Mouse (Mus musculus) kidney, postnatal 14 days (tissue): ENCODE measurements around the gene Wdr82.
A peak's percentile ranks its signal among the peaks of the same experiment; 100 is the strongest.
"Not testable (repeated sequence)": the region's sequence is repeated elsewhere in the genome, so short reads cannot be mapped to it uniquely, and the experiment has no call there.

ENCODE experiments used
- DNase-seq: peaks from one replicate; pipeline ENCODE4 v3.0.0; 2022; ENCODE audit warnings: mixed read lengths

Wdr82 gene

GRCm38 (mm10) chr9:106166709-106167108 lies 4.0 kb upstream of the Wdr82 start:
- DNase-seq: no peak

GRCm38 (mm10) chr9:106167241-106167640 lies 3.5 kb upstream of the Wdr82 start:
- no peak for DNase-seq

- no peak for DNase-seq
Observed at GRCm38 (mm10) chr9:106167703-106168102, 3.0 kb upstream of the Wdr82 start.

- DNase-seq: not testable (repeated sequence)
Observed at GRCm38 (mm10) chr9:106169006-106169405, 1.7 kb upstream of the Wdr82 start.

- no peak for DNase-seq
Observed at GRCm38 (mm10) chr9:106169917-106170316, 811 bp upstream of the Wdr82 start.

GRCm38 (mm10) chr9:106171346-106172158 lies 824 bp downstream of the Wdr82 start:
- peak; percentile 88 for DNase-seq

GRCm38 (mm10) chr9:106172527-106172926 lies 1.8 kb downstream of the Wdr82 start:
- DNase-seq: no peak

- DNase-seq: no peak
Observed at GRCm38 (mm10) chr9:106173363-106173762, 2.6 kb downstream of the Wdr82 start.

- no peak for DNase-seq
Observed at GRCm38 (mm10) chr9:106175552-106176200, 4.9 kb downstream of the Wdr82 start.

GRCm38 (mm10) chr9:106176769-106177168 lies 6.0 kb downstream of the Wdr82 start:
- no peak for DNase-seq

GRCm38 (mm10) chr9:106177799-106178198 lies 7.1 kb downstream of the Wdr82 start:
- no peak for DNase-seq

GRCm38 (mm10) chr9:106179454-106179853 lies 8.7 kb downstream of the Wdr82 start:
- DNase-seq: no peak

- DNase-seq: no peak
Observed at GRCm38 (mm10) chr9:106179964-106180363, 9.2 kb downstream of the Wdr82 start.

GRCm38 (mm10) chr9:106182146-106182545 lies 11.4 kb downstream of the Wdr82 start:
- no peak for DNase-seq

- no peak for DNase-seq
Observed at GRCm38 (mm10) chr9:106183996-106184395, 13.3 kb downstream of the Wdr82 start.

GRCm38 (mm10) chr9:106191355-106191754 lies 20.6 kb downstream of the Wdr82 start:
- DNase-seq: no peak

GRCm38 (mm10) chr9:106192024-106192423 lies 21.3 kb downstream of the Wdr82 start:
- DNase-seq: no peak

GRCm38 (mm10) chr9:106192998-106193397 lies 22.3 kb downstream of the Wdr82 start:
- DNase-seq: no peak

GRCm38 (mm10) chr9:106193930-106194807 lies 23.4 kb downstream of the Wdr82 start:
- DNase-seq: no peak

GRCm38 (mm10) chr9:106195693-106196092 lies 25.0 kb downstream of the Wdr82 start:
- DNase-seq: no peak

GRCm38 (mm10) chr9:106197081-106197713 lies 26.5 kb downstream of the Wdr82 start:
- DNase-seq: no peak

- no peak for DNase-seq
Observed at GRCm38 (mm10) chr9:106197732-106198131, 27.0 kb downstream of the Wdr82 start.

- DNase-seq: peak; percentile 90
Observed at GRCm38 (mm10) chr9:106198962-106199458, 28.3 kb downstream of the Wdr82 start.
